Mouse (Mus musculus): Measurements from ENCODE around the gene Mtrex. TPM values are rescaled to one million over a fixed set of nuclear protein-coding genes. Genes with fewer than 3 reads are reported as not detected.
A peak's percentile ranks its signal among the peaks of the same experiment; 100 is the strongest.

Gene Mtrex
- polyA plus RNA-seq, 1 experiment from 2014 or later: 94.7 TPM

DNA sequence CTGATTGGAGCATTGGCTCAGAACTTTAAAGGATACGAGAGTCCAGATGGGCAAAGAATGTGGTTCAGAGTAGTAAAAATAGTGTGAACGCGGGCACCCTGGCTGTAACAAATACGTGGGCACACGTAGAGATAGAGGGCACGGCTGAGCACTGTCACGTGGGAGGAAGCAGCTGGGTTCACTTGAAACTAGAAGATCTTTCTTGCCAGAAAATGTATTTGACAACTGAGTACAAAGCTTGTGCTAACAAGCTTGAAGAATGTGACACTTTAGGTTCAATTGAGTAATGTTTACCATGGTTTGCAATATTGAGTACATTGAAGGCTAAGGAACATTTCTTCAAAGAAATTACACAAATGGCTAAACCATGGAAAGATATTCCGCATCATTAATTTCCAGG, 10.9 kb upstream of the Mtrex start:
- no peak overlapping the region for H3K4me2 ChIP-seq (replicated peaks; ENCODE audit: low read depth, low read length)
- H3K36me3 ChIP-seq (ENCODE audit: control insufficient read depth, insufficient read depth, low read length): 0 out of 2 replicates have a peak, but pooled peaks cover under 1% of the 10 kb centered on the region
- DNase-seq (ENCODE audit: low spot score): no peak
- no peak overlapping the region for H3K9ac ChIP-seq (ENCODE audit: low read depth, low read length)
- no peak for ATAC-seq (ENCODE audit: low FRiP score)
- H3K27ac ChIP-seq (ENCODE audit: low read depth, low read length): no peak overlapping the region
- H3K9me3 ChIP-seq (ENCODE audit: control insufficient read depth, low read length): no peaks in the 10 kb centered on the region
- H3K4me3 ChIP-seq (ENCODE audit: low read depth, low read length): no peak overlapping the region
- H3K27me3 ChIP-seq (ENCODE audit: control insufficient read depth, insufficient read depth, low read length): no peaks in the 10 kb centered on the region
- H3K4me1 ChIP-seq (replicated peaks; ENCODE audit: control insufficient read depth, insufficient read depth, low read length): no peaks in the 10 kb centered on the region
- WGBS: 95% methylated on average over 8 of the region's 8 CpGs

DNA sequence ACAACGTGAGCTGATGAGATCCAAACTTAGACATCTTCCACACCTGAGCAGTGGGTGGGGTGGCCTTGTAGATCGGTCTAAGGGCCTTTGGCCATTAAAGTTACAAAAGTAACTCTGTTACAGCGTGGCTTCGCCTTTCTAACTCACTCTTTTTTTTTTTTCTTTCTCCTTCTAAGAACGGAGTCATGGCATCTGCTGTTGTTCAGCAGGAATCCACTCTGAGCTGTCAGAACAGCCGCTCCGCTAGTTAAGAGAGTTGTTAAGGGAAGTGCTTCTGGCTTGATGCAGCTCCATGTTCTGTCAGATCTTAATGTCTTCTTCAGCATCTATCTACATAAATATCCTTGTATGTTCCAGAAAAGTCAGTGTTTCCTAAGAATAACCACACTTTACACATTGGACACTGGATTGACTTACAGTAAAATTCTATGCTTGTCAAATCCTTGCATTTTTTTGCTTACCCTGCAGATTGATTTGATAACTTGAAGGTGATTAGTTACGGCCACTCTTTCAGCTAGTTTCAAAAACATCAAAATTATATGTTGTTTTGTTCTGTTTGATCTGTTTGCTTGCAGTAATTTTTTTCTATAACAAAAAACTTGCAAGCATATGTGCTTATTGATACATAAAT, 955 bp upstream of the Mtrex start:
- Histone ChIP-seq H3K9ac (ENCODE audit: low read depth, low read length) (peak overlapping the region; percentile 78), H3K27ac (ENCODE audit: low read depth, low read length) (peak overlapping the region; percentile 84), H3K4me1 (replicated peaks; ENCODE audit: control insufficient read depth, insufficient read depth, low read length) (peaks cover 4% of the 10 kb centered on the region), H3K4me3 (ENCODE audit: low read depth, low read length) (peak overlapping the region; percentile 84), H3K36me3 (ENCODE audit: control insufficient read depth, insufficient read depth, low read length) (0 out of 2 replicates have a peak, but pooled peaks cover 5% of the 10 kb centered on the region), H3K27me3 (ENCODE audit: control insufficient read depth, insufficient read depth, low read length) (no peaks in the 10 kb centered on the region), H3K9me3 (ENCODE audit: control insufficient read depth, low read length) (no peaks in the 10 kb centered on the region), H3K4me2 (replicated peaks; ENCODE audit: low read depth, low read length) (peak overlapping the region; percentile 69)
- WGBS: 8% methylated on average over 8 of the region's 8 CpGs
- DNase-seq (ENCODE audit: low spot score): no peak
- ATAC-seq (ENCODE audit: low FRiP score): no peak

DNA sequence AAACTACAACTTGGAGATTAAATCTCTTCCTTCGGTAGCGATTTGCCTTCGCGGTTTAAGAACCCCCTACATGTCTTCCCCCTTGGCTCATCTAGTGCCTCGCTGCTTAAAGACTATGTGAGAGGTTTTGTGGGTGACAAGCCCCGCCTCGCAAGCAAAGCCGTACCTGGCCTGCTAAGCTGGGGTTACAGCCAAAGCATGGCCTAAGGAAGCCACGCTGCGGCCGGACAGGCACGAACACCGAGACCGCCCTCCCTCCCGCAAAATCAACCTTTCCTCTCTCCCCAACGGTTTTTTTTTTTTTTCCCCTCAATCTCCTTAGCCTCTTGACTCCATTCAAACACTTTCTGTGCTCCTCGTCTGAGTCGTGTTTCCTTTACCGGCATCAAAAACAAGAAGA, 402 bp downstream of the Mtrex start:
- DNase-seq (ENCODE audit: low spot score) (peak; percentile 51), ATAC-seq (ENCODE audit: low FRiP score) (no peak)
- Histone ChIP-seq H3K9me3 (ENCODE audit: control insufficient read depth, low read length) (no peaks in the 10 kb centered on the region), H3K27me3 (ENCODE audit: control insufficient read depth, insufficient read depth, low read length) (no peaks in the 10 kb centered on the region), H3K36me3 (ENCODE audit: control insufficient read depth, insufficient read depth, low read length) (no peaks in the 10 kb centered on the region), H3K4me3 (ENCODE audit: low read depth, low read length) (peak overlapping the region; percentile 84), H3K4me2 (replicated peaks; ENCODE audit: low read depth, low read length) (peak overlapping the region; percentile 37), H3K9ac (ENCODE audit: low read depth, low read length) (peak overlapping the region; percentile 82), H3K27ac (ENCODE audit: low read depth, low read length) (peak overlapping the region; percentile 84), H3K4me1 (replicated peaks; ENCODE audit: control insufficient read depth, insufficient read depth, low read length) (peaks cover 4% of the 10 kb centered on the region)
- WGBS: 2% methylated on average over 19 of the region's 19 CpGs

DNA sequence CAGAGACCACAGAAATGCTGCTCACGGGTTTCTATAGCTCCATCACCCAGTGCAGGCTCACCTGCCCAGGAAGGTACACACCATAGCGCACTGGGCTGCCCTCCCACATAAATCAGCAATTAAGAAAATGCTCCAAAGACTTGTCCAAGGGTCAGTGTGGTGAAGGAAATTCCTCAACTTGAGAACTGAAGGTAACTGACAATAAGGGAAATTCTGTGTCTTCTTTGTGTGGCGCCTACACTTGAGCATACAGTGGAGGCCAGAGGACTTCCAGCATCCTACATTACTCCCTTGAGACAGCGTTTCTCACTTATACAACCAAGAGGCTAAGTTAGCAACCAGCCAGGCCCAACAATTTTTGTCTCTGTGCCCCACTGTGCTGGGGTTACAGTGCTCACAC, 1.2 kb downstream of the Mtrex start:
- Histone ChIP-seq H3K9me3 (ENCODE audit: control insufficient read depth, low read length) (no peaks in the 10 kb centered on the region), H3K27me3 (ENCODE audit: control insufficient read depth, insufficient read depth, low read length) (no peaks in the 10 kb centered on the region), H3K4me1 (replicated peaks; ENCODE audit: control insufficient read depth, insufficient read depth, low read length) (peaks cover 4% of the 10 kb centered on the region), H3K4me3 (ENCODE audit: low read depth, low read length) (peak overlapping the region; percentile 84), H3K9ac (ENCODE audit: low read depth, low read length) (no peak overlapping the region), H3K36me3 (ENCODE audit: control insufficient read depth, insufficient read depth, low read length) (no peaks in the 10 kb centered on the region), H3K4me2 (replicated peaks; ENCODE audit: low read depth, low read length) (peak overlapping the region; percentile 37), H3K27ac (ENCODE audit: low read depth, low read length) (no peak overlapping the region)
- DNase-seq (ENCODE audit: low spot score) (no peak), ATAC-seq (ENCODE audit: low FRiP score) (no peak)
- WGBS: 84% methylated on average over 4 of the region's 4 CpGs

DNA sequence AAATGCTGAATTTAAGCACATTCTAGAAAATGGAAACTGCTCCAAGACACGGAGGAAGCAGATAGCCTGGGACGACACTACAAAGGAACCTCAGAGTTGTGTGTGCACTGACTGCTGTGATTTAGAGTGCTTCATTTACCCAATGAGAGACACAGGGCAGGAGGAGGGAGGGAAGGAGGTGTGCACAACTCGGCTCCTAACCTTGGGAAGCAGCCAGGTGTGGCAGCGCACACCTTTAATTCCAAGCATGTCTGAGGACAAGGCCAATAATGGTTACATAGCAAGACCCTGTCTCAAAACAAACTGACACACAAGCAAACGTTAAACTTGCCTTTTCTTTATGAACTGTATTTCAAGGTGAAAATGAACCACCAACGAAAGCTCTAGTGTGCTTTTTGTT, 1.9 kb downstream of the Mtrex start:
- 86% methylated on average over 6 of the region's 6 CpGs for WGBS
- H3K9me3 ChIP-seq (ENCODE audit: control insufficient read depth, low read length): no peaks in the 10 kb centered on the region
- no peak overlapping the region for H3K27ac ChIP-seq (ENCODE audit: low read depth, low read length)
- no peak for DNase-seq (ENCODE audit: low spot score)
- no peak overlapping the region for H3K4me3 ChIP-seq (ENCODE audit: low read depth, low read length)
- peaks cover 4% of the 10 kb centered on the region for H3K4me1 ChIP-seq (replicated peaks; ENCODE audit: control insufficient read depth, insufficient read depth, low read length)
- H3K4me2 ChIP-seq (replicated peaks; ENCODE audit: low read depth, low read length): no peak overlapping the region
- no peak overlapping the region for H3K9ac ChIP-seq (ENCODE audit: low read depth, low read length)
- H3K36me3 ChIP-seq (ENCODE audit: control insufficient read depth, insufficient read depth, low read length): no peaks in the 10 kb centered on the region
- no peak for ATAC-seq (ENCODE audit: low FRiP score)
- no peaks in the 10 kb centered on the region for H3K27me3 ChIP-seq (ENCODE audit: control insufficient read depth, insufficient read depth, low read length)

DNA sequence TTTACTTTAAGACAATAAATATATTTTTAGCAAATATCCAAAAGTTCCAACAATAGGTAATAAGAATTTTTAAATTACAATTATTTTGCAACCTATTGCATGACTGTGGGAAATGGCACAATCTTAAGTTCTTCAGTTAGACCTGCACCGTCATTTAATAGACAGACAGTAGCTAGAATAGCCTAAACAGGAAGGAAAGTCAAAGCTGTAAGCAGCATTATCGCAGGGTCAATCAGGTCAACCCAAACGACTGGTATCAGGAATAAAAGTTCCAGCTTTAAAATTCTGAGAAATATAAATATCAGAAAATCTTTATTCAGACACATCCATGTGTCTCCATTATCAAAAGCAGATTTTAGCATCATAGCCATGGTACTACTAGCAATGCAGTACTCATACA, 6.3 kb downstream of the Mtrex start:
- Histone ChIP-seq H3K4me1 (replicated peaks; ENCODE audit: control insufficient read depth, insufficient read depth, low read length) (peaks cover 1% of the 10 kb centered on the region), H3K27me3 (ENCODE audit: control insufficient read depth, insufficient read depth, low read length) (no peaks in the 10 kb centered on the region), H3K9me3 (ENCODE audit: control insufficient read depth, low read length) (no peaks in the 10 kb centered on the region), H3K4me2 (replicated peaks; ENCODE audit: low read depth, low read length) (no peak overlapping the region), H3K27ac (ENCODE audit: low read depth, low read length) (no peak overlapping the region), H3K36me3 (ENCODE audit: control insufficient read depth, insufficient read depth, low read length) (0 out of 2 replicates have a peak, but pooled peaks cover 4% of the 10 kb centered on the region), H3K9ac (ENCODE audit: low read depth, low read length) (no peak overlapping the region), H3K4me3 (ENCODE audit: low read depth, low read length) (no peak overlapping the region)
- no peak for ATAC-seq (ENCODE audit: low FRiP score)
- no peak for DNase-seq (ENCODE audit: low spot score)
- 91% methylated on average over 3 of the region's 3 CpGs for WGBS

DNA sequence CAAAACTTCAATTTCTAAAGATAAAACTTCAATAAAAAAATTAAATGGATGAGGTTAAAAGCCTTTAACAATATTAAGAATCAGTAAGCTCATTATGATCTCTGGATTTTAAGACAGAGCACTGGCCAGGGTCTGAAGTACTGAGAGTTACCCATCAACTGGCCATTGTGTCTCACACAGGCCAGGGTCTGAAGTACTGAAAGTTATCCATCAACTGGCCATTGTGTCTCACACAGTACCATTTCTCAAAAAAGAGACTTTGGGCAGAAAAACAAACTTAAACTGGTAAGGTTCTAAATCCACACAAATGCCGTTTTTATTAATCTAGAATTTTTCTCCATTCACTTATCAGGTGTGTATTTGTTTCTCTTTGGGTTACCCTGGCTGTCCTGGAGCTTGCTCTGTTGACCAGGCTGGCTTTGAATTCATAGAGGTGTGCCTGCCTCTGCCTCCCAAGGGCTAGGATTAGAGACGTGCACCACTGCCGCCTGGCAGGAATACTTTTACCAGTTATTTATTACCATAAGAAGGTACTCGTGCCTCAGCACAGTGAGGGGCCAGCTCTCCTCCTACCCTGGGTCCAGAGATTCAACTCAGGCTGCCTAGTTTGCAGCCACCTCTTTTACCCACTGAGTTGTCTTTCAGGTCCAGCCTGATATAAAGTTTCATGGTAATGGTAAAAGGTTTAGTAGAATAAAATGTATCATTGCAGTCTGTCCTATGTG, 7.9 kb downstream of the Mtrex start:
- no peaks in the 10 kb centered on the region for H3K4me1 ChIP-seq (replicated peaks; ENCODE audit: control insufficient read depth, insufficient read depth, low read length)
- 85% methylated on average over 4 of the region's 4 CpGs for WGBS

DNA sequence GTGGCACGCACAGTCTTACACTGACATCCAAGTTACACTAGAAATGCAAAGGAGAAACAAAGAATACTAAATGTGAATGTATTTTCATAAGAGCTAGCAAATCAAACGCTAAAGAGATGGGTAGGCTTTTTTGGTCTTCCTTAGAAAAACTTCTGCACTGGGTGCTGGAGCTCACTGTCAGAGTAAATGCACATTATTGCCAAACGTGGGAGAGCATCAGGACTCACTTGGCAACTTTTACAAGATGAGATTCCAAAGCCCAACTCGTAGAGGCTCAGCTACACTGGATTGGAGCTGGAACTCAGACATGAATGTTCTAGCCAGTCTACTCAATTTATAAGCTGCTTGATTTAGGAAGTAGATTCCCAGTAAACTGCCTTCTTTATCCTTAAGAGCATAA, 16.8 kb downstream of the Mtrex start:
- ATAC-seq (ENCODE audit: low FRiP score) (no peak), DNase-seq (ENCODE audit: low spot score) (no peak)
- Histone ChIP-seq H3K4me3 (ENCODE audit: low read depth, low read length) (no peak overlapping the region), H3K4me2 (replicated peaks; ENCODE audit: low read depth, low read length) (no peak overlapping the region), H3K27ac (ENCODE audit: low read depth, low read length) (no peak overlapping the region), H3K9ac (ENCODE audit: low read depth, low read length) (no peak overlapping the region), H3K36me3 (ENCODE audit: control insufficient read depth, insufficient read depth, low read length) (no peaks in the 10 kb centered on the region), H3K4me1 (replicated peaks; ENCODE audit: control insufficient read depth, insufficient read depth, low read length) (no peaks in the 10 kb centered on the region), H3K27me3 (ENCODE audit: control insufficient read depth, insufficient read depth, low read length) (no peaks in the 10 kb centered on the region), H3K9me3 (ENCODE audit: control insufficient read depth, low read length) (no peaks in the 10 kb centered on the region)
- WGBS: 94% methylated on average over 4 of the region's 4 CpGs

More for the DNA sequence above, 7.9 kb downstream of the Mtrex start:
- Histone ChIP-seq H3K27ac (ENCODE audit: low read depth, low read length) (no peak overlapping the region), H3K9ac (ENCODE audit: low read depth, low read length) (no peak overlapping the region), H3K4me2 (replicated peaks; ENCODE audit: low read depth, low read length) (no peak overlapping the region), H3K4me3 (ENCODE audit: low read depth, low read length) (no peak overlapping the region), H3K9me3 (ENCODE audit: control insufficient read depth, low read length) (no peaks in the 10 kb centered on the region), H3K36me3 (ENCODE audit: control insufficient read depth, insufficient read depth, low read length) (0 out of 2 replicates have a peak, but pooled peaks cover 4% of the 10 kb centered on the region), H3K27me3 (ENCODE audit: control insufficient read depth, insufficient read depth, low read length) (no peaks in the 10 kb centered on the region)
- no peak for ATAC-seq (ENCODE audit: low FRiP score)
- DNase-seq (ENCODE audit: low spot score): no peak

DNA sequence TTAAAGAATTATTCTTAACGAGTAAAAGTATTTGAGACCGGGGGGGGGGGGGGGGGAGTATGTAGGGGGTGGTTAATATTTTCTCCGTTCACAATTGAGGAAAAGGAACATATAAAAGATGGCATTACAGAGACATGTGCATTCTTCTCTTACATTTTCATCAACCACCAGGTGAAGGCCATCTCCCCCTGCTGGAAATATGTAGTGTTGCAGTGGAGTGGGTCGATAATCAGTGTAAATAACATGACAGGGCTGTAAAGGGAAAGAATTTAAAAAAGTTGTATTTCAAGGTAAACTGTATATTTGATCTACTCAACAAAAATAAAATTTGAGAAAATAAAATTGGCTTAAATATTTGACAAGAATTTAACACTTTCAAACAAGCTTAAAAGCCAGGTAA, 17.5 kb downstream of the Mtrex start:
- Histone ChIP-seq H3K9ac (ENCODE audit: low read depth, low read length) (no peak overlapping the region), H3K36me3 (ENCODE audit: control insufficient read depth, insufficient read depth, low read length) (no peaks in the 10 kb centered on the region), H3K27ac (ENCODE audit: low read depth, low read length) (no peak overlapping the region), H3K9me3 (ENCODE audit: control insufficient read depth, low read length) (no peaks in the 10 kb centered on the region), H3K4me2 (replicated peaks; ENCODE audit: low read depth, low read length) (no peak overlapping the region), H3K4me3 (ENCODE audit: low read depth, low read length) (no peak overlapping the region), H3K27me3 (ENCODE audit: control insufficient read depth, insufficient read depth, low read length) (no peaks in the 10 kb centered on the region), H3K4me1 (replicated peaks; ENCODE audit: control insufficient read depth, insufficient read depth, low read length) (no peaks in the 10 kb centered on the region)
- DNase-seq (ENCODE audit: low spot score): peak; percentile 67
- 82% methylated on average over 4 of the region's 4 CpGs for WGBS
- ATAC-seq (ENCODE audit: low FRiP score): no peak
